Mouse (Mus musculus) cerebellum, adult 11 months (tissue): ENCODE results near the gene Cd96.
"Not testable (repeated sequence)": the region's sequence is repeated elsewhere in the genome, so short reads cannot be mapped to it uniquely, and the experiment has no call there.

Experiments used
- DNase-seq: peaks from one replicate; pipeline ENCODE4 v3.0.0; 2022

Gene Cd96

GRCm38 (mm10) chr16:46120020-46120419, at the start of gene Cd96:
Gene Cd96 (minus strand): TSS chr16:46120251.
- no peak for DNase-seq

- no peak for DNase-seq
These were observed 46.9 kb upstream of the Cd96 start for GRCm38 (mm10) chr16:46166971-46167370.

- no peak for DNase-seq
These were observed 45.3 kb upstream of the Cd96 start for GRCm38 (mm10) chr16:46165305-46165704.

GRCm38 (mm10) chr16:46154832-46155231, 34.8 kb upstream of the Cd96 start, which contains the start of gene Gm4737:
Gene Gm4737 (minus strand): TSS chr16:46155077.
- DNase-seq, result not testable (repeated sequence)

GRCm38 (mm10) chr16:46151141-46151540, 31.1 kb upstream of the Cd96 start:
- no peak for DNase-seq

GRCm38 (mm10) chr16:46148661-46149341, 28.8 kb upstream of the Cd96 start:
- DNase-seq, result no peak

GRCm38 (mm10) chr16:46146962-46147361, 26.9 kb upstream of the Cd96 start:
- DNase-seq, result no peak

GRCm38 (mm10) chr16:46122238-46122637, 2.2 kb upstream of the Cd96 start:
- DNase-seq, result no peak

GRCm38 (mm10) chr16:46121420-46121819, 1.4 kb upstream of the Cd96 start:
- DNase-seq, result no peak

GRCm38 (mm10) chr16:46120607-46121006, 556 bp upstream of the Cd96 start:
- no peak for DNase-seq

- no peak for DNase-seq
These were observed 2.4 kb downstream of the Cd96 start for GRCm38 (mm10) chr16:46117645-46118044.

GRCm38 (mm10) chr16:46114727-46115126, 5.3 kb downstream of the Cd96 start:
- no peak for DNase-seq

- no peak for DNase-seq
These were observed 10.5 kb downstream of the Cd96 start for GRCm38 (mm10) chr16:46109536-46109935.

GRCm38 (mm10) chr16:46107431-46107830, 12.6 kb downstream of the Cd96 start:
- DNase-seq, result no peak

- DNase-seq, result no peak
These were observed 15.6 kb downstream of the Cd96 start for GRCm38 (mm10) chr16:46104491-46104890.

- no peak for DNase-seq
These were observed 18.3 kb downstream of the Cd96 start for GRCm38 (mm10) chr16:46101748-46102147.

GRCm38 (mm10) chr16:46100286-46100685, 19.8 kb downstream of the Cd96 start:
- DNase-seq, result no peak

- DNase-seq, result no peak
These were observed 22.6 kb downstream of the Cd96 start for GRCm38 (mm10) chr16:46097421-46097820.

- no peak for DNase-seq
These were observed 25.6 kb downstream of the Cd96 start for GRCm38 (mm10) chr16:46094478-46094877.

- DNase-seq, result no peak
These were observed 27.1 kb downstream of the Cd96 start for GRCm38 (mm10) chr16:46092935-46093334.

GRCm38 (mm10) chr16:46086874-46087473, 33.1 kb downstream of the Cd96 start:
- no peak for DNase-seq

GRCm38 (mm10) chr16:46068000-46068399, 52.1 kb downstream of the Cd96 start:
- no peak for DNase-seq

GRCm38 (mm10) chr16:46063278-46063677, 56.8 kb downstream of the Cd96 start:
- no peak for DNase-seq

GRCm38 (mm10) chr16:46046906-46047305, 73.1 kb downstream of the Cd96 start:
- no peak for DNase-seq

GRCm38 (mm10) chr16:46036261-46036660, 83.8 kb downstream of the Cd96 start:
- no peak for DNase-seq
